Mouse (Mus musculus) right cerebral cortex, postnatal 25 days (tissue): ENCODE data around the gene Pcdh9.

Source experiments
- DNase-seq: peaks from one replicate; pipeline ENCODE4 v3.0.0; 2022

Gene Pcdh9

DNA sequence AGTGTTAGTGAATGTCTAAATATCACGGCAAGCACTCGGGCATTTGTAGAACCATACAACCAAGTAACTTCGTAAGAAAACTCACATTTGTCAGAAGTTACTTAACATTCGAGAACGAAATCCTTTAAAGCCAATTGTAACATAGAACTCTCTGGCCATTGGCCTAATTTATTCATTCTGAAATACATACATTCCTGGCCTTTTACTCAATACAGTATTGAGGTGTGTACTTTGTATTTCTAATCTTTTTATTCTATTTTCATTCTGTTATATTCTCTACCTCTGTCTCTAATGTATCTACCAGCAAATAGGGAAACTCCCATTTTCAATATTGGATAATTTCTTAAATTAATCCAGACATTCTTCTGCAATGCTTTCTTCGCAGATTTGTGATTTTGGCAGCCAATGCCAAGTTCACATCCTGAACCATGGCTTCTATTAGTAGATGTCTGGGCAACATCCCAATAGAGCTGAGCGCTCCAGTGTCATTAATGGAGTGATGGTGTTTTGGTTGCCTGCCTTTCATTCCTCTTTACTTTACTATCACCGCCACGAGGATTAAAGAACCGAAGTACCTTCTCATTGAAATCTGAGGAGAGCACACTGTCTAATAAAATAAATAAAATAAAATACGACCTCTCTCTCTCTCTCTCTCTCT, 346.4 kb downstream of the Pcdh9 start:
- no peak for DNase-seq

DNA sequence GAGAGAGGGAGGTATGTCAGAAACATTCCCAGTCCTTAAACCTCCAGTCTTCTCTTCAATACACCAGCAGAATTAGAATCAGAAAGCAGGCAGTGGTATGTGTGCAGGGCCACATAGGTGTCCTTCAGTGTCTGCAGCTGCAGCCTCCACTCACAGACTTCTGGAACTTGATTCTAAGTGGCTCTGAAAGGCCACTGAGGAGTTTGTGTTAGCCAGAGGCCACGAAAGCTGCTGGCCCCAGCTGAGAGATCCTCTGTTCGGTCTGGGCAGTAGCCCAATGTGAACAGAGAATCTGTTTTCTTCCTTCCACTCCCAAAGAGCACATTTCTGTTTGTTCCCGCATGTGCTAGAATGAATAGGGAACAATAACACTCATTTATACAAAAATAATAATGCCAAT, 346.9 kb downstream of the Pcdh9 start:
- DNase-seq: peak; percentile 20

DNA sequence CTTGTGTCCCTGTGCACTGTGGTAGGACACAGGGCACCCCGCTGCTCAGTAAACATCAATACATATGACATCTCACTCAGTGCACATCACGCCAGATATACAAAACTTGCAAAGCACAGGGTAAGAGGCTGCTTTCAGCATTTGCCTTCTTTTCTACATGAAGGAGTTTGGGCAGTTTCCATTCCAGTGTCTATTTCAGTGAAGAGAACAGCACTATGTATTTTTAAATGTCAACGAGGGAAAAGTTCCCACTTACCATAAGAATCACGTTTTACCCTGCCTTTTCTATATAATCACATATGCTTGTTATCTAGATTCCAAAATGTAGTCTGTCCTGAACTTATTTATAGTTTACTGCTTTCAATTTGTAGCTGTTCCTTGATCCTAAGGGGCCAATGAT, 355.6 kb downstream of the Pcdh9 start:
- no peak for DNase-seq

DNA sequence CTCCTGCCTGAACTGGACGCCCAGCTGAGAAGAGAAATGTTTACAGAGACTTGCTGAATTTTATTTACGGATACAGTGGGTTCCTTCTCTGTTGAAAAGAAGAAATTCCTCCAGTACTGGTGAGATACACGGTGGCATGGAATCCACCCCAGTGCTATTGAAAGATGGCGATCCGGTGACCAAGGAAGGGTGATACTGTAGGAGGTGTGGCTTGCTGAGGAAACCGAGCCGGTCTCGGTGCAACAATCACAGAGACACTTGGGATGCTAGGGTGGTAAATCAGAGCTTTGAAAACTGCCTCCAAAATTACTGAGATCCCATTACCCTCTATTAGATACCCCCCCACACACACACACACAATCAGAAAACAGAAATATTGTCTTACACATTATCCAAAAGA, 367.0 kb downstream of the Pcdh9 start:
- no peak for DNase-seq

DNA sequence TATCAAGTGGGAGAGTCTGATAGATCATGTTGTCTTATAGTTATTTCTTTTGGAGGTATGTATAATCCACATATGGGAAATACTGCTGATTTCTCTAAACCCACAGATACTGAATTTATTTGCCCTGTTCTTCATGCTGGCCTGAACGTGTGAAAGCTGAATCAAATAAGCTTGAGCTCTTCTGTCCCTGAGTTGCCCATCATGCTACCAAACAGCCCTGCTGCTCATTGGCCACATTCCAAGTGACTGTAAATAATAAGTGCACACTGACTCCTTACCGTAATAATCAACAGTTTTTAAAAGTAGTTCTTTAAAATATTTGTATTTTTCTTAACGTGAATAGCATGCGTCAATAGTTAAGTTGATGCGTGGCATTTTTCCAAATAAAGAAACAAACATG, 370.3 kb downstream of the Pcdh9 start:
- DNase-seq: no peak

DNA sequence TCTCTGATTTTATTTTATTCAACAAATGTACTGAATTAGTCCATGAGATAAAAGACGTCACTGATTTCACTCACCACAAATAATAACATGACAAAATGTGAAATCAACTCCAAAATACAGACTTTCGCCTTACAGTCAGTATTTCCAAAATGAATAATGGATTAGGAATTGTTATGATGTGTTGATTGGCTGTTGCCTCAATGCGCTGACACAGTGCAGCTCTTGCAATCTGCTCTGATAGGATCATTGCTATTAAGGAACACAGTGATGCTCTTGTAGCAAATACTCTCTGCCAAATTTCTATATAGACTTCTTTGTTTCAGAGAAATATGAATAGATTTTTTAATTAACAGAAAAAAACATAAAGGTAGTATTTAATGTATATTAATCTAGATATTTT, 373.8 kb downstream of the Pcdh9 start:
- DNase-seq: no peak

DNA sequence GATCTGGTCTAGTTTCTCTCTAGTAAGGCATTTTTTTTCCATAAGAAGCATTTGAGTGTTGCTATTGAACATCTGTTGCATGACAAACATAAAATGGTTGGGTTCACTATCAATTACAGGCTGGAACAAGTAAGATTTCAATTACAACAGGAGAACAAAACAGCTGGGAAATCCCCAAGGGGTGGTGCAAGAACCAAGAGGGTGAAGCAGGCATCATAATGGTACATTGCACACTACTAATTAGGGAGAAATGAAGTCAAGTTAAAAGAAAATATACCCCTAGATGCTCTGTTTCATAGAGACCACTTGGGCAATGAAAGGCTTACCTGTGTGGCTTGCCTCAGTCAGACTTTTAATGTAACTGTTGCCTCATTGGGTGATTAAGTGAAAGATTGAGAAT, 384.4 kb downstream of the Pcdh9 start:
- DNase-seq: no peak

DNA sequence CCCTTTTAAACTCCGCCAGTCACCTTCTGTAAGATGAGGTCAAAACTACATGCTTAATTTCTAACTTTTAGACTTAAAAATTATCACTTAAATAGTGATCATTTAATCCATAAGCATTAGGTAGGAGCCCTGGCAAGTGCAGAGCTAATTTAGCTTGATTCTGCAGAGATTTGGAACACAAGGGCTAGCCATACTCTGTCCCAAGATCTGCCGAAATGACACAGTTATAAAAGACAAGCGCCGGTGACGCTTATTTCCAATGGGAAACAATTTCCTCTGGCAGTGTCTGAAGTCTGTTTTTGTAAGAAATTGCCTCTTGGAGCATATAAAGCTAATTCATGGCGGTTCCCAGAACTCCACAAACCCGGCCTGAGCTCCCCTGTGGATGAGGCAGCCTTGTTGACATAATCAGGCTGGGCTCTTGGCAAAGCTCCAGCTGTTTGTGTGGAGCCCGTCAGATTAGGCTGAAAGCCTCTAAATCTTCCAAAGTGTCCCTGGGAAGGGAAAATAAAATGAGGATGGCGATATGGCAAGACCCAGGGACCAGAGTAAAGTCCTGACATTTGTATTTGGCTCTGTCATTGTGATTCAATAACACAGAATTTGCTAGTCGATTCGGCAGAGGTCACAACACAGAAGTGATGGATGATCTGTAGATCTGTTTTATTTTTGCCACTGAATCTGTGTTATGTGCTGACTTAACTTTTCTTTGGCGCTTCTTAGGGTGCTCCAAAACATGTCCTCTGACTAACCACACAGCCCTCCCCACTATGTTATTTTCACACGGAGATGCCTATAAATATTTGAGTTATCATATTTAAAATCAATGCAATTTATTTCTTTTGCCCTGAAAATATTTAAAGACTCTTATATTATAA, 391.4 kb downstream of the Pcdh9 start:
- DNase-seq: peak; percentile 30

DNA sequence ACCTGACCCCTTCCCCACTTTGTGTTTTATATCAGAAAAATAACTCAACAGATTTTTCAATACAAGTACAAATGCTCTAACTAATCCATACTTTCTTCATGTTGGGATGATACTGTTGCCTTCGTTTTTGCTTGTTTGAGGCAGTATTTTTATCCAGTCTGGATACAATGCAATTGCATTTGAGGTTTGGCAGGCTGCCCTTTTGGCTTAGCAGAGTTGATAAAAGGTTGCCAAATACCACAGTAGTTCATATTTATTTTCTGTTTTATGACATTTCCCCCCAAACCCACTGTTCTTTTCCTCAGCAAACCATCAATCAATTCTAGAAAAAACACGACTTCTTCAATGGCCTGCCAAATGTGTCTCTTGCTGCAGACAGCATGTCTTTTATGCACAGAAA, 415.5 kb downstream of the Pcdh9 start:
- DNase-seq: no peak

DNA sequence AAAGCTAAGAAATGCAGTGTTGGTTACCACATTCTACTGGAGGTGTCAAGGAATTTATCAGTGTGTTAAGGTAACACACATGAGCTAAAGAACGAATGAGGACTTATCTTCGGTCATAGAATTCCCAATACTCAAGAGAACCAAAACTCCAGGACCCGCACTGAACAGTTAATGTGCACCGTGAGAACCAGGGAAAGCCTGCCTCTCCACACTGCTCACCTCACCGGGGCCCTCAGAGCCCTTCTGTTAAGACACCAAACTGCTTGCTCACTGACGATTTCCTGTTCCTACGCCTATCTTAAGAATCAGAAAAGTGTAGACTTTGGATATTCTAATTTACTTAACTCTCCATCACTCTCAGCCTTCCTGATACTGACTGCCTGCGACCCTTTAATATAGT, 418.0 kb downstream of the Pcdh9 start:
- no peak for DNase-seq

DNA sequence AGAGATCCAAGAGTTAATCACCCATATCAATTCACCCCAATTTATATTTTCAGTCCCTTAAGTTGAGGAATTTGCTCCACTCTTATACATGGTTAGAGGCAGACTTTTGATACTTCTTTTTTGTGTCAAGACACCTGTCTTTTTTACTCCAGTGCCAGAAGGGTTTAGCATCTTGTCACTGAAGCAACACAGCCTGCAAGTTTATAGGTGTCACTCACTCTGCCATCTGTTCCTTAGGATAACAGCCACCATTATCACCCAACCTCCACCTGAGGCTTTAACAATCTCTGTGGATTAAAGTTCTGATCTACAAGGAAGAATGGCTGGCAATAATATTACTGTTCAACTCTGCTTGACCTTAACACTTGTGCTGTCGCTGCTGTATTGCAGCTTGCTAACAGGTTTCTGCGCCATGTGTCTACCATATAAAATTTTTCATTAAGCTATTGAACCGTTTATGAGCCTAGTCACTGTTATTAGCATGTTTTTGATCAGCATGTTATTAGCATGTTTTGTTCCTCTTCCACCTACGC, 427.1 kb downstream of the Pcdh9 start:
- DNase-seq: no peak

DNA sequence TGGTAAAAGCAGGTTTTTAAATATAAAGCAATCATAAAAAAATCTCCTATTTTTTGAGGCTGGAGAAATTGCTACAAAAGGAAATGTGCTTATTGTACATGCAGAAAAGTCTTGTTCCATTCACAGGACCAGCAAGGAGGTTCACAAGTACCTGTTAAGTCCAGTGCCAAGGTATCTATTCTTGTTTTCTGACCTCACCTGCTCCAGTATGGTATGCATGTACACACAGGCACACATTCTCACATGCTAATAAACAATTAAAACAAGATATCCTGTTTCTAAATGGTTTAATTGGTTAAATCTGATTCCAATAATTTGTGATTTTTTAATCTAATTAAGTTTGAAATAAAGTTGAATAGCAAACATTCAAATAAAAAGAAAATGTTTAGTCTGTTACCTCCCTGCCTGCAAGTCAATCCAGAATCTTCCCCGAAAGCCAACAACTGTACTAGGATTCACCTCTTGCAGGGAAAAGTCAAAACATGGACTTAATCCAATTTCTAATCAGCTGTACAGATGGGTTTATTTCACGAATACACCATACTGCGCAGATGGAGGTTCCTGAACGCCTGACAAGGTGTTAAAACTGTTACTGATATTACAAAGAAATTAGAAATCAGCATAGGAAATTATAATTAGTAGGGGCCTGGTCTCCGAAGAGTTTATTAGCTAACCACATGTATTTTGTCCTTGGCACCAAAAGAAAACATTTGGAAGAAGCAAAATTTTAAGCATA, 439.4 kb downstream of the Pcdh9 start:
- no peak for DNase-seq

DNA sequence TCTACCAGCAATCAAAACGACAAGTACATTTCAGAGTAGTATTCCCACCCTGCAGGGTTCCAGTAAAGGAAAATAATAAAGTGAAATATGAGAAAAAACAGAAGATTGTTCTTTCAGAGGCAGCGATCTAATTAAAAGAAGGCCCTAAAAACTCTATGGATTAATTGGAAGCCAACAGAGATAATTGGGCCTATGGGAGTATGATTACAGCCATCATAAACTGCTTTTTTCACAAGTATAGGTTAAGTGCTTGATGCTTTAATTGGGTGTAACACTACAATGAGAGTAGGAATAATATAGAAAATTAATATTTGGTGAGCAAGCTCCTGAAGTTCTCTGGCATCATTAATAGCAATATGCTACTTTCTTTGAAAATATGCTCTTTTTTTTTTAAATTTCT, 448.6 kb downstream of the Pcdh9 start:
- DNase-seq: no peak

DNA sequence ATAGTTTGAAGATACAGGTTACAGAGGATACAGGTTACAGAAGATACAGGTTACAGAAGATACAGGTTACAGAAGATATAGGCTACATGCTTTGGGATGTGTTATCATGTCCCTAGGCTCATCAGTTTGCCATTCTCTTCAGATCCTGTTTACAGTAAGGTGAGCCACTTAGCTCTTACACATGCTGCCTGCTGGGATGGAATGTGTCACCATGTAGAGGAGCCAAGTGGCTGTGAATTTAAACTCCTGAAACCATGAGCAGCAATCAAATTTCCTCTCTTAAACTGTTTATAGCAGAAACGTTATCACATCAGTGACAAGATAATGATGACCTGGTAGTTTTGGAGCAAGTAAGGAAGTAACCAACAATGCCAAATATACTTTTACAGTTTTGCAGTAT, 453.3 kb downstream of the Pcdh9 start:
- DNase-seq: no peak

DNA sequence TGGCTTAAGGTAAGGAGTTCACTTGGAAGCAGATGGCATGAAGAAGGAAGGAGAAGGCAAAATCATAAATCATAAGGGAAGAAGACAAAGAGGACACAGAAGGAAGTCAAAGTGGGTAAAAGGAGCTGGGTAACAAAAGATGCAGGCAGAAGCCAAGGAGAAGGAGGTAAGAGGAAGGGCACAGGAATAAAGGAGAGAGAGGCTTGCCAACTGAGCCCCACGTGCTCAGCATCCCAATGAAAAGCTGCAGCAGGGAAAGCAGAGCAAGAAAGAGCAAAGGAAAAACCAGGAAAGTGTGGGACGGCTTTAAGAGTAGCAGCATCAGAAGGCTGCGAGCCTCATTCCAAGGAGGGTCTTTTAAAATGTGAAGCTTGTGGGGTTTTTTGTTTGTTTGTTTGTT, 473.7 kb downstream of the Pcdh9 start:
- DNase-seq: no peak

DNA sequence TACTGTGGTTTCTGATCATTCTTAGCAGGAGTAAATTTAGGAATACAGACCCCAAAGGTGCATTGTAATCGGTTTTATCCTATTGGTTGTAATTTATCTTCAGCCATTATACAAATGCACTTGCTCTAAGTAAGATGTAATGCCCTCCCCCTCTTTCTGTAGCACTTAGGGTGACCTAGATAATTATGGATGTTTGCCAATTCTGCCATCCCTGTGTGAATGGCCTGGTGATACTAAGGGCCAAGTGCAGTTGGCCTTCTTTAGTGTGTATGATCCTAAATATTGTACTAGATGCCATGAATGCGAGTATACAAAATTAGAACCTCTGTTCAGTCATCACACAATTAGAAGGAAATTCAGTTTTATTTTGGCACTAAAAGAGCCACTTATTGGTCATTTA, 475.0 kb downstream of the Pcdh9 start:
- DNase-seq: no peak

DNA sequence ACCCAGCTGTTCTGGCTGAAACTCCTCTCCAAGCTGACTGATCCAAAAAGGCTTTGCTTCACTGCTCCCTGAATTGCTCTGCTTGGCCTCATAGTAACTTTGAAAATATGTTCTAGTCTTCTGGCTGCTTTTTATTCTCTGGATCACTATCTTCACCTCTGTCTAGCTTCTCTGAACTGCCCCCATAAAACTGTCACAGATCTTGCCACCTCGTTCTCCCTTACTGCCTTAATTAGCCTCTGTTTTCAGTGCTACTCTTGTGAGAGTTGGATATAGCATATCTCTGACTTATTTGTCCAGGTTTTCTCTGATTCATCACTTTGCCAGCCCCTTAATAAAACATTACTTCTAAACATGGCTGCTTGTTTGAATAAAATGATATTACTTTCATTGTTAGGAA, 481.2 kb downstream of the Pcdh9 start:
- DNase-seq: no peak

DNA sequence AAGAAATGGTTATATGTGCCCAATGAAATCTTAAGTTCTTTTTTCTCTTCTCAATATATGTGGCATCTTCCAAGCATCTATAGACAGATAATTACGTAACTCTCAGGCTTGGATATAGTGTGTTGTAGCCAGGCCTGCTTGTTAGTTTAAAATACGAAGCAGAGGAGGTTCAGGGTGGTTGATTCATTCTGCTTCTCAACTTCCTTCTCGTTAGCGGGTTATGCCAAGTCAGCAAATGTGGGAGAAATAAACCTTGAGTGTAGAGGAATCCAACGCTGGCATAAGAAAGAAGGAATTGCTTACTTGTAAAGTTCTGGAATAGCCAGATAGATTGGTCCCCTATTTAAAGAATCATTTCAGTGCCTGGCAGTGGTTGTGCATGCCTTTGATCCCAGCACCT, 482.7 kb downstream of the Pcdh9 start:
- no peak for DNase-seq

DNA sequence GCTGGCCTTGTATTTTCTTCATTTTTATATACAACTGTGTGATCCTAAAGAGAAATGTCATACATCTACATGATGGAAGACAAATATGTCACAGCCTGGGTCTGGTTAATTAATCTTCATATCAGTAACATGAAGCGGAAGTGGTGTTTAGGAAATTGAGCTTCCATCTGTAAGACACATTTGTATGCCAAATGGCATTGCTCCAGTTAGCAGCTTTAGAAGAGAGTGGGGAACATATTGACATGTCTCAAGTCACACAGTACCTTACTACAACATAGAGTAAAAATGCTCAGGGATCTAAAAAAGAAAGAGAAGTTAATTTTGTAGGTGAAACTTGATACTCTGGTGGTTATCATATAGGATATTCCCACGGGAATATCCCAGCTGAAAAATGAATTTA, 505.4 kb downstream of the Pcdh9 start:
- no peak for DNase-seq

DNA sequence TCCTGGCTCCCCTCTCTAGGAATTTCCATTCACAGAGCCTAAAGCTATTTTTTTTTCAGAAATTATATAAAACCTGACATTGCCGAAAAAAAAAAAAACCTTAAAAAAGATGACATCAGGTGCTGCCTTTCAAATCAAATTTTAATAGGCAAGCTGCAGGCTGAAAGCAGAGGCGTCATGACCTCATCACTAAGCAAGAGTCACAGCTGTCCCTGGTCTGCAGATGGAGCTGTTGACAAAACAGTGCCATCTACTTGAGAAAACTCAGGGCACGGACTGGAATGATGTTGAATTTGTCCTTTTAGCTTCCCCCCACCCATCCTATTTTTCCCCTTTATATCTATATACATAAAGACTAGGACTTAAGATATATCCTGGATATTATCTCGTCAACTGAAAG, 509.3 kb downstream of the Pcdh9 start:
- DNase-seq: no peak

DNA sequence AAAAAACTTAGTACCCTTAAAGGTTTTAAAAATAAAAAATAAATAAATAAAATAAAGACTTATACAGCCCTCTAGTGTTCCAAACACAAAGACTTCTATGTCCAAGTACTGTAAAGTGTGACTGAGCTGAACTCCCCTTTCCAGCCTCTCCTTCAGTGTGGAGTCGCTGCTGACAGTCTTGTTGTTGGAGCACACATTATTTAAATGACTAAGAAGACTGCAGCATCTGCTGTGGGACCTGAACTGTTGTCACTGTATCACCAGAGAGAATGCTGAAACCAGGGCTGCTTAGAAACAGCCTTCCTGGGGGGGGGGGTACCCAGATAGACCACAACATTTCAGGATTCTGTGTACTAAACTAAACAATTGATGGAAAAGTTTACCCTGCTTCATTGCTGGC, 509.7 kb downstream of the Pcdh9 start:
- no peak for DNase-seq

DNA sequence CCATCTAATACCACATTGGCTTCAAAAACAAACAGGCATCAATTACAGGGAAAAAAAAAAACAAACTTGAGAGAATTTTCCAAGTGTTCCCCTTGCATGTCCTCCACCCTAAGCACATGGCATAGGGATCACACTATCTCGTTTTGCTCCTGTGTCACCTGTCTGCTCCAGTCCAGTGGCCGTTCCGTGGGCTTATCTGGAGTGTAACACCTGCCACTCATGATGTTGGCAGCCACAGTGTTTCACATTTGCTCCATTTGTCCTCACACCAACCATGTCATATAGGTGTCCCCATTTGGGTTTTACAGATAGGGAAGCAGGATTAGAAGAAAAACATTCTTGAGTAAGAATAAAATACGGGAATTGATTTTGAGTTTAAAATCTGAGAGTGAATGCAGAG, 514.3 kb downstream of the Pcdh9 start:
- no peak for DNase-seq

DNA sequence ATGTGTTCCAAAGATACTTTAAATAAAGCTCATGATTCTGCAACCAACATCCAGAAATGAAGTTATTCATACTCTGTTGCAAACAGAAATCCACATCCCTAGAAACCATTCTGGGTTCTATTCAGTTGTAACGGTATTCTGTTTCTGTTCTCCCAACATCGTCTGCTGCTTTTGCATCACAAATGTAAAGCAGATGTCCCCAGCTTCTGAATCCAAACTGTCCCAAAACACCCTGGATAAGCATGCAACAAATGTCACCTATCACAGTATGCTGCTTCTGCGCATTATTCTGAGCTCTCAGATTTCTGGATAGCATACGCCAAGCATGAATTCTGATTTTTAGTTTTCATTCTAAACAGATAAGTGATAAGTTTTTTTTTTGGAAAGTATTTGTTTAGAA, 516.3 kb downstream of the Pcdh9 start:
- DNase-seq: no peak

DNA sequence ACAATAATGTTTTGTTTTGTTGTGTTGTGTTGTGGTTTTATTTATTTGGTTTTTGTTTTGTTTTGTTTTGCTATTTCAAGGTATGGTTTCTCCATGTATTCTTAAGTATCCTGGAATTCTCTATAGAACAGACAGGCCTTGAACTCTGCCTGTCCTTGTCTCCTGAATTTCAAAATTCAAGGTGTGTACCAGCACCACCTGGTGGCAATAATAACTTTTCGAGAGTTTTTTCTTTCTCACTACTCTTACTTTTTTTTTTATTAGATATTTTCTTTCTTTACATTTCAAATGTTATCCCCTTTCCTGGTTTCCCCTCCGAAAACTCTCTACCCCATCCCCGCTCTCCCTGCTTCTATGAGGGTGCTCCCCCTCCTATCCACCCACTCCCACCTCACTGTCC, 536.3 kb downstream of the Pcdh9 start:
- DNase-seq: no peak
